Mouse (Mus musculus): ENCODE data around the gene Gm20388. TPM values are rescaled to one million over a fixed set of nuclear protein-coding genes. Genes with fewer than 3 reads are reported as not detected.

Gm20388 gene
- polyA plus RNA-seq, 1 experiment from 2014 or later: 5.5 TPM

GRCm38 (mm10) chr8:122760116-122760515, 2849.5 kb downstream of the Gm20388 start:
- no peaks in the 10 kb centered on the region for H3K9me3 ChIP-seq
- H3K4me3 ChIP-seq: no peak overlapping the region
- 0 out of 2 replicates have a peak, but pooled peaks cover 3% of the 10 kb centered on the region for H3K4me1 ChIP-seq
- no peak overlapping the region for H3K27ac ChIP-seq
- no peaks in the 10 kb centered on the region for H3K36me3 ChIP-seq (replicated peaks)
- 84% methylated on average over 7 of the region's 7 CpGs for WGBS
- DNase-seq (ENCODE audit: extremely low spot score, low spot score): no peak
- 0 out of 2 replicates have a peak, but pooled peaks cover 4% of the 10 kb centered on the region for H3K27me3 ChIP-seq (ENCODE audit: poor library complexity, severe bottlenecking)

DNA sequence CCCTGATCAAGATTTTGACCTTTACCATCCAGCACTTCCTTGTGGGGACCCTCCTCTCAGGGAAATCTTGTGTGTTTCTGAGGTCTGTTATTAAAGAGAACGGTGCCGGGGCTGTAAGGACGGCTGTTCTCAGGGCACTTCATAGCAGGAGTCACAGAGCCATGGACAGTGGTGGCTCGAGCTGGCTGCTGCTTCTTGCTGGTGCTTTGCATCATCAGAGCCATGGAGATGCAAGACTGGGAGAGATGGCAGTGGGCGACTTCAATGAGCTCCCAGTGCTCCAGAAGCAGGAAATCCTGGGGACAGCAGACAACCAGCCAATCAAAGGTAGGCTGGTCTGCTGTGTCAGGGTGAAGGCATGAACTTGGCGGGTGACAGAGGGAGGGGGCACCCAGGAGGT, 2850.5 kb downstream of the Gm20388 start:
- no peak for DNase-seq (ENCODE audit: extremely low spot score, low spot score)
- Histone ChIP-seq H3K4me1 (0 out of 2 replicates have a peak, but pooled peaks cover 3% of the 10 kb centered on the region), H3K27ac (no peak overlapping the region), H3K27me3 (ENCODE audit: poor library complexity, severe bottlenecking) (0 out of 2 replicates have a peak, but pooled peaks cover 4% of the 10 kb centered on the region), H3K9me3 (no peaks in the 10 kb centered on the region), H3K4me3 (no peak overlapping the region), H3K36me3 (replicated peaks) (no peaks in the 10 kb centered on the region)
- 77% methylated on average over 6 of the region's 6 CpGs for WGBS

DNA sequence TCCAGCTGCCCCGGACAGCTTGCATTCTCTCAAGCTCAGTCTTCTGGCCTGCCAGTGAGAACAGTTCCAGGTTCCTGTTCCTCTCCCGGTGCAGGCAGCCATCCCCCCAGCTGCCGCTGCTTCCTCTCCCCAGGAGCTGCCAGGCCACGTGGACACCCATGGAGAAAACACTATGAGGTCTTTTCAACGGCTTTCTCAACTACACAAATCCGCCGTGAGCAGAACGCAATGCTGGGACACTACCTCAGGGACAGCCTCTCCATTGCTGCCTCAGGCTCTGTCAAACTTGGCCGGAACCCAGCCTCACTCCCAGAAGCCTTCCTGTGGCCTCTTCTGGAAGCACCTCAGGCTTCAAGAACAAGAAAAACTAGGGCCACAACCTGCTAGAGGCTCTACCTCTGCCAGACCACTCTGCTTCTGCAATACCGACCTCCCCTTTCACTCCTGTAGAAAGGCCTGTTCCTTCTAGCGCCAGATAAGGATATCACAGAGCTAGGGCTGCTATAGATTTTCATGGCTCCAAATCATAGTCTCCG, 2852.2 kb downstream of the Gm20388 start:
- DNase-seq (ENCODE audit: extremely low spot score, low spot score): no peak
- WGBS: 62% methylated on average over 12 of the region's 12 CpGs
- Histone ChIP-seq H3K4me3 (no peak overlapping the region), H3K4me1 (peaks cover 12% of the 10 kb centered on the region; the same call in 1 of the 2 replicates), H3K9me3 (no peaks in the 10 kb centered on the region), H3K27ac (no peak overlapping the region), H3K36me3 (replicated peaks) (no peaks in the 10 kb centered on the region), H3K27me3 (ENCODE audit: poor library complexity, severe bottlenecking) (0 out of 2 replicates have a peak, but pooled peaks cover 4% of the 10 kb centered on the region)

DNA sequence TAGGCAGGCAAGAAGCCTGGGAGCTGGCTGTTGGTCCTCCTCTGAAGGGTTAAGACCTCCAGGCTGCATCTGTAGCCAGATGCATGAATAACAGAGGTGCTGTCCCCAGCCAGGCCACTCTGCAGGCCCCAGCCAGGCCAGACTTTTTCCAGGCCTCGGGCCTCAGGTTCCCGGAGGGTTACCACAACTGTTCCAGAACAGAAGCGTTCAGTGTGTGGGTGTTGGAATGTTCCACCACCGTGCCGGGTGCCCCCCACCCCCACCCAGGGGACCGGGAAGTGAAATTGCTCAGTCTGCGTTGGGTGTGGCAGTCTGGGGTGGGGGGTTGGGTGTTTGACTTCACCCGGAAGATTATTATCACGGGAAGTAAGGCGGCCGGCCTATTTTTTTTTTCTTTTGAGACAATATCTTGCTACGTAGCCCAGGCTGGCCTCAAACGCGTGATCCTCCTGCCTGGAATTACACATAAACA, 2852.7 kb downstream of the Gm20388 start:
- no peak for DNase-seq (ENCODE audit: extremely low spot score, low spot score)
- 0 out of 2 replicates have a peak, but pooled peaks cover 4% of the 10 kb centered on the region for H3K27me3 ChIP-seq (ENCODE audit: poor library complexity, severe bottlenecking)
- no peak overlapping the region for H3K27ac ChIP-seq
- no peaks in the 10 kb centered on the region for H3K36me3 ChIP-seq (replicated peaks)
- H3K4me1 ChIP-seq: peaks cover 12% of the 10 kb centered on the region; the same call in 1 of the 2 replicates
- 88% methylated on average over 14 of the region's 14 CpGs for WGBS
- H3K4me3 ChIP-seq: no peak overlapping the region
- no peaks in the 10 kb centered on the region for H3K9me3 ChIP-seq

DNA sequence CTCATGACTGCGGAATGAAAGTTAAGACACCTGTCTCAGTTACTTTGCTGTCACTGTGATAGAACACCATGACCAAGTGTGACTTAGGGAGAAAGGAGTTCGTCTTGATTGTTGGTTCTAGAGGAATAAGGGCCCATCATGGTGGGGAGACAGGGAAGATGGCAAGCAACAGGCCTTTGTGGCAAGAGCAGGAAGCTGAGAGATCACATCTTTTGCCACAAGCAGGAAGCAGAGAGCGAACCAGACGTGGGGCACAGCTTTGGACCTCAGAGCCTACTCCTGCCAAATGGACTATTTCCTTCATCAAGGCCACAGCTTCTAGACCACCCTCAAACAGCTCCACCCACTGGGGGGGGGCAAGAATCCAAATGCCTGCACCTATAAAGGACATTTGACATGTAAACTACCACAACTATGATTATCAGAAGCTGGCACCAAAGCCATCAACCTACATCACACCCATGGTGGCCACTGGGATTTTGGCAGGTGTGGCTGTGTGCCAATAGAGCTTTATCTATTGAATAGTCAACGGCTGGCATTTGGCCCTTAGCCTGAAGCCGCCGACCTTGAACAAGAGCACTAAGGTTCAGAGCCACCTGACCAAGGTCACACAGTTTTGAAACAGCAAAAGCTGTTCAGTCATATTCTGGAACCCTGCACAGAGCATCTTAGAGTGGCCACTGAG, 2854.3 kb downstream of the Gm20388 start:
- 0 out of 2 replicates have a peak, but pooled peaks cover 17% of the 10 kb centered on the region for H3K27me3 ChIP-seq (ENCODE audit: poor library complexity, severe bottlenecking)
- H3K9me3 ChIP-seq: no peaks in the 10 kb centered on the region
- no peak overlapping the region for H3K4me3 ChIP-seq
- no peak for DNase-seq (ENCODE audit: extremely low spot score, low spot score)
- H3K4me1 ChIP-seq: peaks cover 12% of the 10 kb centered on the region; the same call in 1 of the 2 replicates
- H3K27ac ChIP-seq: no peak overlapping the region
- WGBS: 89% methylated on average over 7 of the region's 7 CpGs
- H3K36me3 ChIP-seq (replicated peaks): no peaks in the 10 kb centered on the region

GRCm38 (mm10) chr8:122766189-122766588, 2855.5 kb downstream of the Gm20388 start:
- H3K27ac ChIP-seq: no peak overlapping the region
- WGBS: 83% methylated on average over 5 of the region's 5 CpGs
- H3K9me3 ChIP-seq: no peaks in the 10 kb centered on the region
- no peak for DNase-seq (ENCODE audit: extremely low spot score, low spot score)
- H3K36me3 ChIP-seq (replicated peaks): no peaks in the 10 kb centered on the region
- peaks cover 12% of the 10 kb centered on the region; the same call in 1 of the 2 replicates for H3K4me1 ChIP-seq
- no peak overlapping the region for H3K4me3 ChIP-seq
- H3K27me3 ChIP-seq (ENCODE audit: poor library complexity, severe bottlenecking): 0 out of 2 replicates have a peak, but pooled peaks cover 16% of the 10 kb centered on the region

- DNase-seq (ENCODE audit: extremely low spot score, low spot score): no peak
- no peaks in the 10 kb centered on the region for H3K9me3 ChIP-seq
- H3K36me3 ChIP-seq (replicated peaks): no peaks in the 10 kb centered on the region
- H3K27me3 ChIP-seq (ENCODE audit: poor library complexity, severe bottlenecking): 0 out of 2 replicates have a peak, but pooled peaks cover 16% of the 10 kb centered on the region
- no peak overlapping the region for H3K27ac ChIP-seq
- 73% methylated on average over 8 of the region's 8 CpGs for WGBS
- H3K4me3 ChIP-seq: no peak overlapping the region
- peaks cover 12% of the 10 kb centered on the region; the same call in 1 of the 2 replicates for H3K4me1 ChIP-seq
Measured at GRCm38 (mm10) chr8:122766647-122767200, 2856.1 kb downstream of the Gm20388 start.

- H3K27me3 ChIP-seq (ENCODE audit: poor library complexity, severe bottlenecking): 0 out of 2 replicates have a peak, but pooled peaks cover 16% of the 10 kb centered on the region
- no peak overlapping the region for H3K27ac ChIP-seq
- H3K4me3 ChIP-seq: no peak overlapping the region
- DNase-seq (ENCODE audit: extremely low spot score, low spot score): no peak
- no peaks in the 10 kb centered on the region for H3K9me3 ChIP-seq
- 47% methylated on average over 9 of the region's 9 CpGs for WGBS
- H3K36me3 ChIP-seq (replicated peaks): no peaks in the 10 kb centered on the region
- peaks cover 12% of the 10 kb centered on the region; the same call in 1 of the 2 replicates for H3K4me1 ChIP-seq
Measured at GRCm38 (mm10) chr8:122767229-122767628, 2856.6 kb downstream of the Gm20388 start.

DNA sequence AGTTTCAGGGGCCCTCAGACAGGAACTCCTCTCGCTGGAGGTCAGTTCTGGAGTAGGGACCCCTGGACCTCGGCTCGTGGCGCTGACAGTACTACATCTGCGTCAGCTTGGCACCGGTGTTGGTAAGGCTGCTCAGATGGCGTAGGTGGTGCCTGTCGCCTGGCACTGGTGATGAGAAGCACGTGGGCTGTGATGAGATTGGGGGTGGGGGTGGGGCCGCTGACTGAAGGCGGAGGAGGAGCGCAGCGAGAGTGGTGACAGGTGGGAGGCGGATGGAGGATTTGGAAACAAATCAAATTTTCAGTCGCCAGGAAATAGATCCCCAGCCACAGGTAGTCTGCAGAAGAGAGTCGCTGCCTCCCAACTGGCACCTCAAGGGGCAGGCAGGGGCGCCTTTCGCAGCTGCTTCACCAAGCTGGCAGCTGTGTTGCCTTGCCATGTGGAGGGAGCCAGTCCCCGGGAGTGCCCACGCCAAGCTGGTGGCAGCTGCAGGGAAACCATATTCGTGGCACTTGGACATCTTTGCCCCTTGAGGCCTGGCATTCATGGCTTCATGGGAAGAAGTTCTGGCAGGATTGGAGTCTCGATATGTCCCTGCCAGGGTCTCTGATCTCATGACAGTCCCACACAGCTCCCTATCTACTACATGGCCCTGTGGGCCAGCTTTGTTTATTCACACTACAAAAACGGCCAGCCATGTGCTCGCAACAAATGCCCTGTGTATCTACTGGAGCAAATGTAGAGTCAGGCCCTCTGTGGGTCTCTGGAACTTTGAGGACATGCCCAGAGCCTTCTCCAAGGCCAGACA, 2858.8 kb downstream of the Gm20388 start:
- WGBS: 70% methylated on average over 24 of the region's 24 CpGs
- Histone ChIP-seq H3K9me3 (no peaks in the 10 kb centered on the region), H3K27me3 (ENCODE audit: poor library complexity, severe bottlenecking) (peaks cover 30% of the 10 kb centered on the region; the same call in 1 of the 2 replicates), H3K4me3 (no peak overlapping the region), H3K27ac (no peak overlapping the region), H3K36me3 (replicated peaks) (no peaks in the 10 kb centered on the region), H3K4me1 (peaks cover 9% of the 10 kb centered on the region; the same call in 1 of the 2 replicates)
- no peak for DNase-seq (ENCODE audit: extremely low spot score, low spot score)

- H3K36me3 ChIP-seq (replicated peaks): no peaks in the 10 kb centered on the region
Measured at GRCm38 (mm10) chr8:122772431-122773060, 2861.9 kb downstream of the Gm20388 start.

DNA sequence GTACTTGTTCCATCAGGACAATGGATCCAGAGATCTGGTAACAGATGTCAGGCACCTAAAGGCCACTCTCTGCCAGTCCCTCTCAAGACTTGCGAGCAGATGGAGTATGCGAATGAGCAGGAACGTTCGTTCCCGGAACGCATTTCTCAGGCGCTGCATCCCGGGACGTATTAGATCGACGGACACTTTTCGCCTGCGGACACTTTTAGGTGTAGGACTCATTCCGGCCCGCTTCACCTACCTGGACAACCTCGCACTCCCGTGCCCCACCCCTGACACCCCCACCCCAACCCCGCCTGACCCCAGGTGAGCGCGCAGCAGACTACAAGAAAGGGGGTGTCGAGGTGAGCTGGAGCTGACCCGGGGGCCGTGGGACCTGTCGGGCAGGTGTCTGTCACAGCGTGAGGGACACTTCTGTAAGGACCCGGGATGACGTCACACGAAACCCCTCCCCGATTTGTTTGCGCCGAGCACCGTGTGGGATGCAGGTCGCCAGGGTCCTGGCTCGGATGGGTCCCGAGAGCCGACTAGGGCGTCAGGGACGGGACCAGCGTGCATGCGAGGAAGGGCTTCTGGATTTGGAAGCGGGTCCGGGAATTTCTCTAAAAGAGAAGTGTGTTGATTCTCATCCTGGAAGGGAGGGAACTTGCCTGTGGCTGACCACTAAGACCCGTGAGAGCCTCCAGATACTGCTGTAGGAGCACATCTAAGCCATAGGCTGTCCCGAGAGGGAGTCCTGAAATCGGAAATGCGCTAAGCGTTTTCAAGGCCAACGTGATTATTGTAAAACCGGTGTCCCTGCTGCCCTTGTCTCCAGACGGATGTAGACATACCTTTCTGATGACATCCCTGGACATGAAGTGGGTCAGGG, 2864.9 kb downstream of the Gm20388 start, which contains the start of gene Acsf3:
Acsf3 (plus strand) TSS at position 202 of the 871 bp plus-strand sequence.
- Histone ChIP-seq H3K4me1 (peaks cover 15% of the 10 kb centered on the region), H3K36me3 (replicated peaks) (peaks cover 3% of the 10 kb centered on the region), H3K27ac (peak within 1 kb of the TSS; percentile 86), H3K9me3 (no peaks in the 10 kb centered on the region), H3K4me3 (peak within 1 kb of the TSS; percentile 70), H3K27me3 (ENCODE audit: poor library complexity, severe bottlenecking) (peaks cover 21% of the 10 kb centered on the region; the same call in 1 of the 2 replicates)
- peak; percentile 76 for DNase-seq (ENCODE audit: extremely low spot score, low spot score)
- WGBS: 2% methylated on average over 50 of the region's 50 CpGs

More at GRCm38 (mm10) chr8:122772431-122773060, 2861.9 kb downstream of the Gm20388 start:
- peaks cover 16% of the 10 kb centered on the region for H3K4me1 ChIP-seq
- no peaks in the 10 kb centered on the region for H3K9me3 ChIP-seq
- no peak for DNase-seq (ENCODE audit: extremely low spot score, low spot score)
- no peak overlapping the region for H3K27ac ChIP-seq
- H3K4me3 ChIP-seq: no peak overlapping the region
- WGBS: 42% methylated on average over 10 of the region's 10 CpGs
- peaks cover 37% of the 10 kb centered on the region; the same call in 1 of the 2 replicates for H3K27me3 ChIP-seq (ENCODE audit: poor library complexity, severe bottlenecking)
